Mouse (Mus musculus) lung, embryonic 15.5 days (tissue): ENCODE measurements around the gene Tmem107. TPM values are rescaled to one million over a fixed set of nuclear protein-coding genes. Genes with fewer than 3 reads are reported as not detected.

Source experiments
- ATAC-seq: fragments of 200-750 bp; cut with Nextera tagmentation; 2 replicates; pipeline ENCODE4 v1.8.0; 2017; ENCODE audit warnings: moderate number of reproducible peaks, borderline replicate concordance; ENCODE audit not compliant: low FRiP score, low TSS enrichment; ENCODE audit errors: extremely low read depth
- H3K27ac ChIP-seq: fragments of 300-500 bp; sonication (generic); 2 replicates; pipeline ENCODE4 v1.5.1; 2015; ENCODE audit warnings: moderate library complexity, mild to moderate bottlenecking, inconsistent platforms
- H3K27me3 ChIP-seq: fragments of 300-500 bp; sonication (generic); 2 replicates; pipeline ENCODE4 v1.6.1; 2015; ENCODE audit warnings: inconsistent platforms
- H3K36me3 ChIP-seq: fragments of 300-500 bp; sonication (generic); 2 replicates; pipeline ENCODE4 v1.6.1; 2015; ENCODE audit warnings: inconsistent platforms
- H3K4me1 ChIP-seq: fragments of 300-500 bp; sonication (generic); 2 replicates; pipeline ENCODE4 v1.6.1; 2015; ENCODE audit warnings: inconsistent platforms
- H3K4me2 ChIP-seq: fragments of 300-500 bp; sonication (generic); 2 replicates; pipeline ENCODE4 v1.6.1; 2015; ENCODE audit warnings: inconsistent platforms, mild to moderate bottlenecking, moderate library complexity
- H3K4me3 ChIP-seq: fragments of 300-500 bp; sonication (generic); 2 replicates; pipeline ENCODE4 v1.5.1; 2015; ENCODE audit warnings: mild to moderate bottlenecking, inconsistent platforms
- H3K9ac ChIP-seq: fragments of 300-500 bp; sonication (generic); 2 replicates; pipeline ENCODE4 v1.6.1; 2015; ENCODE audit warnings: inconsistent platforms
- H3K9me3 ChIP-seq: fragments of 300-500 bp; sonication (generic); 2 replicates; pipeline ENCODE4 v1.6.1; 2016; ENCODE audit warnings: inconsistent platforms
- WGBS: fragments of 180-500 bp; shearing (Covaris S2); methylation state at CpG from one replicate; pipeline ENCODE4 v1.1.7; 2015; 5-methylcytosine and 5-hydroxymethylcytosine counted together
- polyA plus RNA-seq: library from polyadenylated mRNA; unstranded; fragments of >200 nt; fragmentation: Nextera tagmentation; extraction: Ambion mirVana; gene quantifications from 2 replicates; pipeline ENCODE4 v1.2.1, GENCODE M21; 2015

Tmem107 gene
- polyA plus RNA-seq, 1 experiment from 2014 or later = 71.1 TPM

DNA sequence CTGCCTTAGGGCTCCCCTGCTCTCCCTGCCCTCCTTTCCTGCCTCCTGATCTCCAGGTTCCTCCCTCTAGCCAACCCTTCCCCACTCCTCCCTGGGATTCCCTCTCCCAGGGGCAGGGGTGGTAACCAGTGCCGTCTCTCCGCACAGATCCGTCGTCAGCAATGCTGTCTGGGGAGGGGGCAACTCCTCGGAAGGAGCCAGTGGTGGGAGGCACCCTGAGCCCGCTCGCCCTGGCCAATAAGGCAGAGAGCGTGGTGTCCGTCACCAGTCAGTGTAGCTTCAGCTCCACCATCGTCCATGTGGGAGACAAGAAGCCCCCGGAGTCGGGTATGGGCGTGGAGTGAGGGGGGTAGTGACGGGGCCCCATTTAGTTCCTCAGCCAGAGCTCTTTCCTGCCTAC lies 33.9 kb downstream of the Tmem107 start:
- Histone ChIP-seq H3K4me2 (no peak overlapping the region), H3K4me1 (peaks cover 16% of the 10 kb centered on the region), H3K9me3 (no peaks in the 10 kb centered on the region), H3K9ac (no peak overlapping the region), H3K4me3 (no peak overlapping the region), H3K36me3 (peaks cover 91% of the 10 kb centered on the region), H3K27ac (no peak overlapping the region), H3K27me3 (no peaks in the 10 kb centered on the region)
- no peak for ATAC-seq
- WGBS = 88% methylated on average over 14 of the region's 14 CpGs

DNA sequence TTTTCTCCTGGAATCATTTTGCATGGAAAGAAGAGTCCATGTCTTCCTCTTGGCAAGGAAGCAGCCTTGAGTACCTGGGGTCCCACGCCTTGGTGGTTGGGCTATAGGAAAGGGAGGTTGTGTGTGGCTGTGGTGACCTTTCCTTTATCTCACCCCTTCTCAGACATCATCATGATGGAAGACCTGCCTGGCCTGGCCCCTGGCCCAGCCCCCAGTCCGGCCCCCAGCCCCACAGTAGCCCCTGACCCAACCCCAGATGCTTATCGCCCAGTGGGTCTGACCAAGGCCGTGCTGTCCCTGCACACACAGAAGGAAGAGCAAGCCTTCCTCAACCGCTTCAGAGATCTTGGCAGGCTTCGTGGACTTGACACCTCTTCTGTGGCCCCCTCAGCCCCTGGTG lies 34.6 kb downstream of the Tmem107 start:
- Histone ChIP-seq H3K9ac (no peak overlapping the region), H3K9me3 (no peaks in the 10 kb centered on the region), H3K27ac (no peak overlapping the region), H3K4me1 (peaks cover 13% of the 10 kb centered on the region), H3K4me2 (no peak overlapping the region), H3K27me3 (no peaks in the 10 kb centered on the region), H3K4me3 (no peak overlapping the region), H3K36me3 (peaks cover 94% of the 10 kb centered on the region)
- no peak for ATAC-seq
- 76% methylated on average over 6 of the region's 6 CpGs for WGBS

GRCm38 (mm10) chr11:69105796-69106195 lies 35.2 kb downstream of the Tmem107 start:
- Histone ChIP-seq H3K4me3 (no peak overlapping the region), H3K9me3 (no peaks in the 10 kb centered on the region), H3K4me1 (peaks cover 8% of the 10 kb centered on the region), H3K27ac (no peak overlapping the region), H3K27me3 (no peaks in the 10 kb centered on the region), H3K4me2 (no peak overlapping the region), H3K36me3 (peaks cover 88% of the 10 kb centered on the region), H3K9ac (no peak overlapping the region)
- 81% methylated on average over 2 of the region's 2 CpGs for WGBS
- ATAC-seq = no peak

DNA sequence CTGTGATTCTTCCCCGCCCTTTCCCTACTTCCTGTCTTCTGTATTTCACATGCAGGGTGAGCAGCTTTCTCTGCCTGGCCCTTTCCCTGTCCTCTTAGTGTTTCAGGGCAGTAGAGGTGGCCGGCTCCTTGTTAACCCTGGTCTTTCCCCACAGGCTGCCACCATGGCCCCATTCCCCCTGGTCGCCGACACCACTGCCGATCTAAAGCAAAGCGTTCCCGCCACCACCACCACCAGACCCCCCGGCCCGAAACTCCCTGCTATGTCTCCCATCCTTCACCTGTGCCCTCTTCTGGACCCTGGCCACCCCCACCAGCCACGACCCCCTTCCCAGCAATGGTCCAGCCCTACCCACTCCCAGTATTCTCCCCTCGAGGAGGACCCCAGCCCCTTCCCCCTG lies 35.7 kb downstream of the Tmem107 start:
- ATAC-seq = no peak
- Histone ChIP-seq H3K4me3 (no peak overlapping the region), H3K36me3 (peaks cover 83% of the 10 kb centered on the region), H3K9me3 (no peaks in the 10 kb centered on the region), H3K4me1 (peaks cover 10% of the 10 kb centered on the region), H3K27ac (no peak overlapping the region), H3K9ac (no peak overlapping the region), H3K4me2 (no peak overlapping the region), H3K27me3 (no peaks in the 10 kb centered on the region)
- WGBS = 90% methylated on average over 11 of the region's 11 CpGs

GRCm38 (mm10) chr11:69106842-69107241 lies 36.2 kb downstream of the Tmem107 start:
- Histone ChIP-seq H3K9me3 (no peaks in the 10 kb centered on the region), H3K27ac (no peak overlapping the region), H3K4me3 (no peak overlapping the region), H3K4me1 (peaks cover 15% of the 10 kb centered on the region), H3K36me3 (peaks cover 78% of the 10 kb centered on the region), H3K4me2 (no peak overlapping the region), H3K27me3 (no peaks in the 10 kb centered on the region), H3K9ac (no peak overlapping the region)
- 87% methylated on average over 11 of the region's 11 CpGs for WGBS
- ATAC-seq = no peak

GRCm38 (mm10) chr11:69107676-69108075 lies 37.1 kb downstream of the Tmem107 start:
- ATAC-seq = no peak
- H3K27ac ChIP-seq = no peak overlapping the region
- 88% methylated on average over 11 of the region's 11 CpGs for WGBS
- no peaks in the 10 kb centered on the region for H3K27me3 ChIP-seq
- H3K4me2 ChIP-seq = no peak overlapping the region
- H3K4me3 ChIP-seq = no peak overlapping the region
- peaks cover 19% of the 10 kb centered on the region for H3K4me1 ChIP-seq
- H3K9ac ChIP-seq = no peak overlapping the region
- H3K9me3 ChIP-seq = no peaks in the 10 kb centered on the region
- H3K36me3 ChIP-seq = peaks cover 70% of the 10 kb centered on the region

DNA sequence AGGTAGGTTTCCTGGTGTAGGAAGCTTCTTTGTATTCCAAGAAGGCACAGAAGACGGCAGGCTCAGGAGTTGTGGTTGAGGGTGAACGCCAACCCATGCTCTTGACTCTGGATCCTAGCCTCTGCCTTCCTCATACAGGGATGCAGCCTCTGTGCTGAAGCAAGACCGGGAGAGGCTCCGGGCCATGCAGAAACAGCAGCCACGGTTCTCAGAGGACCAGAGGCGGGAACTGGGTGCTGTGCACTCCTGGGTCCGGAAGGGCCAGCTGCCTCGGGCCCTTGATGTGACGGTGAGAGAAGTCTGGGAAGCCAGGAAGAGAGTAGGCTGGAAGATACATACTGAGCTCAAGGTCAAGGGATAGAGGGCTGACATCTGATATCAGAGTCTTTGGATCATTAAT lies 37.6 kb downstream of the Tmem107 start:
- no peak overlapping the region for H3K4me3 ChIP-seq
- peaks cover 19% of the 10 kb centered on the region for H3K4me1 ChIP-seq
- no peak overlapping the region for H3K4me2 ChIP-seq
- no peak overlapping the region for H3K9ac ChIP-seq
- no peaks in the 10 kb centered on the region for H3K9me3 ChIP-seq
- 92% methylated on average over 9 of the region's 9 CpGs for WGBS
- H3K36me3 ChIP-seq = peaks cover 64% of the 10 kb centered on the region
- ATAC-seq = no peak
- H3K27me3 ChIP-seq = no peaks in the 10 kb centered on the region
- H3K27ac ChIP-seq = no peak overlapping the region

DNA sequence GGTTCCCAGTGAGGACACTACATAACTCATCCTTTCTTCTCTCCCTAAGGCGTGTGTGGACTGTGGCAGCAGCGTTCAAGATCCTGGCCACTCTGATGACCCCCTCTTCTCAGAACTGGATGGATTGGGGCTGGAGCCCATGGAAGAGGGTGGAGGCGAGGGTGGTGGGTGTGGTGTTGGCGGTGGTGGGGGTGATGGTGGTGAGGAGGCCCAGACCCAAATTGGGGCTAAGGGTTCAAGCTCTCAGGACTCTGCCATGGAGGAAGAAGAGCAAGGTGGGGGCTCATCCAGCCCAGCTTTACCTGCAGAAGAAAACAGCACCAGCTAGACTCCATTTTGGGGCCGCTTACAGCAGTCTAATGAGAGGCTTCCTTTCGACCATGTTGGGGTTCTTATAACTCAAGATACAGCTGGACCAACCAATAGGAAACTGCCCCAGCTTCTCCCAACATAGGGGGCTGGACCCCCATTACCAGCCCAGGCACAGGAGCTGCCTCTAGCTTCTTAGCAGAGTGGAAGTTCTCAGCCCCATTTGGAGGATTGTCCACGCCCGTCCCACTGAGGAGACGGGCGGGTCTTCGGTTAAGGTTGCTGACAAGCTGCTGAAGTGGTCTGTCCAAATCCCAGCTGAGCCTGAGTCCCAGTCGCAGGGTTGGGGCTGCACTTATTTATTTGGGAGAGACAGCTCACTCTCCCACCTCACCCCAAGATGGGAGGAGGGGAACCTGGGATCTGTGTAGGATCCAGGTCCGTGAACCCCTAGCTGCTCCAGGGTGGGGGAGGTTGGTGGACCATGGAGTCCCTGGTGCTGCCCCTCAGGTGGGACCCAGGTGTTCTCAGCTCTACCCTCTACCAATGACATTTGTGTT lies 38.7 kb downstream of the Tmem107 start:
- Histone ChIP-seq H3K36me3 (peaks cover 54% of the 10 kb centered on the region), H3K4me1 (peaks cover 19% of the 10 kb centered on the region), H3K27me3 (no peaks in the 10 kb centered on the region), H3K4me3 (no peak overlapping the region), H3K4me2 (no peak overlapping the region), H3K9me3 (no peaks in the 10 kb centered on the region), H3K27ac (no peak overlapping the region), H3K9ac (no peak overlapping the region)
- no peak for ATAC-seq
- 76% methylated on average over 13 of the region's 13 CpGs for WGBS

DNA sequence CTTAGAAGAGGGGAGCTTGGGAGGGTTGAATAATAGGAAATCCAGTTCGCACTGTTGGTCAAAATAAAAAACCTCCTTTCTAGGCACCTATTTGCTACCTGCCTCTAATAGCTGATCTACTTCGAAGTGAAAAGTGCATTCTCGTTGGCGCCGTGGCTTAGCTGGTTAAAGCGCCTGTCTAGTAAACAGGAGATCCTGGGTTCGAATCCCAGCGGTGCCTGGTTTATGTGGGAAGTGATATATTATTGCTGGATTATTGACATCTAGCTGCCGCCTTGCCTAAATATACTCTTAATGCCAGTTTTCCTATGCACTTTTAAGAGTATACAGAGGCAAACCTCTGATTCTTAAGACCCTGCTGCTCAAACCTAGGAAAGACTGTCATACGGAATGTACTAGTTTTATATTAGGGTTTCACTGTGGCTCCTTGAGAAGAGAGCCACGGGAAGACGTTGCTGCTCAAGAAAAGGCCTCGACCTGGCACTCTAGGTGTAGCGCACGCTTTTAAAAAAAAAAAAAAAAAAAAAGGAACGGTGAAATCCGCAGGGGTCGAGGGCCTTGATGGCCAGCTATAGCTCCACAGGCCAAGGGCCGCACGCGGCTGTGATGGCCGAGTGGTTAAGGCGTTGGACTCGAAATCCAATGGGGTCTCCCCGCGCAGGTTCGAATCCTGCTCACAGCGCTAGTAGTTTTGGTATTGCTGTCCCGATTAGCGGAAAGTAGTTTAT lies 39.9 kb downstream of the Tmem107 start:
- Histone ChIP-seq H3K27ac (peak overlapping the region; percentile 46), H3K36me3 (peaks cover 41% of the 10 kb centered on the region), H3K9ac (peak overlapping the region; percentile 40), H3K4me1 (peaks cover 19% of the 10 kb centered on the region), H3K27me3 (no peaks in the 10 kb centered on the region), H3K9me3 (no peaks in the 10 kb centered on the region), H3K4me2 (peak overlapping the region; percentile 57), H3K4me3 (peak overlapping the region; percentile 51)
- ATAC-seq = peak; percentile 84
- WGBS = 1% methylated on average over 30 of the region's 30 CpGs

GRCm38 (mm10) chr11:69111051-69111810 lies 40.6 kb downstream of the Tmem107 start:
- H3K27me3 ChIP-seq = no peaks in the 10 kb centered on the region
- peaks cover 19% of the 10 kb centered on the region for H3K4me1 ChIP-seq
- H3K36me3 ChIP-seq = peaks cover 34% of the 10 kb centered on the region
- no peak for ATAC-seq
- peak overlapping the region; percentile 51 for H3K4me3 ChIP-seq
- peak overlapping the region; percentile 57 for H3K4me2 ChIP-seq
- peak overlapping the region; percentile 40 for H3K9ac ChIP-seq
- peak overlapping the region; percentile 46; the same call in 1 of the 2 replicates for H3K27ac ChIP-seq
- no peaks in the 10 kb centered on the region for H3K9me3 ChIP-seq
- WGBS = 5% methylated on average over 21 of the region's 21 CpGs

- Histone ChIP-seq H3K36me3 (peaks cover 28% of the 10 kb centered on the region), H3K4me1 (peaks cover 21% of the 10 kb centered on the region), H3K4me2 (peak overlapping the region; percentile 57), H3K27me3 (no peaks in the 10 kb centered on the region), H3K9ac (no peak overlapping the region), H3K27ac (no peak overlapping the region), H3K9me3 (no peaks in the 10 kb centered on the region), H3K4me3 (peak overlapping the region; percentile 51; the same call in 1 of the 2 replicates)
- 57% methylated on average over 4 of the region's 4 CpGs for WGBS
- ATAC-seq = no peak
Observed at GRCm38 (mm10) chr11:69111865-69112264, 41.3 kb downstream of the Tmem107 start.
